Mouse (Mus musculus): ENCODE results near the gene Ccdc88a.
"Not testable (repeated sequence)": the region's sequence is repeated elsewhere in the genome, so short reads cannot be mapped to it uniquely, and the experiment has no call there.

The Ccdc88a gene

GRCm38 (mm10) chr11:29448741-29449140, 75.3 kb downstream of the Ccdc88a start:
- DNase-seq (ENCODE audit: low read depth, low spot score): no peak

- no peak for DNase-seq (ENCODE audit: low read depth, low spot score)
Measured at GRCm38 (mm10) chr11:29474676-29475075, 101.2 kb downstream of the Ccdc88a start.

- no peak for DNase-seq (ENCODE audit: low read depth, low spot score)
Measured at GRCm38 (mm10) chr11:29493135-29493534, 119.7 kb downstream of the Ccdc88a start.

- no peak for DNase-seq (ENCODE audit: low read depth, low spot score)
Measured at GRCm38 (mm10) chr11:29496962-29497361, 123.5 kb downstream of the Ccdc88a start.

- DNase-seq (ENCODE audit: low read depth, low spot score): no peak
Measured at GRCm38 (mm10) chr11:29503948-29504893, 130.8 kb downstream of the Ccdc88a start.

- DNase-seq (ENCODE audit: low read depth, low spot score): no peak
Measured at GRCm38 (mm10) chr11:29504899-29505625, 131.6 kb downstream of the Ccdc88a start.

GRCm38 (mm10) chr11:29509421-29509820, 136.0 kb downstream of the Ccdc88a start:
- no peak for DNase-seq (ENCODE audit: low read depth, low spot score)

GRCm38 (mm10) chr11:29512818-29513535, 139.5 kb downstream of the Ccdc88a start:
- no peak for DNase-seq (ENCODE audit: low read depth, low spot score)

- DNase-seq (ENCODE audit: low read depth, low spot score): no peak
Measured at GRCm38 (mm10) chr11:29514325-29514681, 140.8 kb downstream of the Ccdc88a start.

GRCm38 (mm10) chr11:29514682-29515412, 141.4 kb downstream of the Ccdc88a start, which contains the start of gene Prorsd1:
Prorsd1 (minus strand) TSS chr11:29515033.
- DNase-seq (ENCODE audit: low read depth, low spot score): peak; percentile 93

- DNase-seq (ENCODE audit: low read depth, low spot score): peak; percentile 67
Measured at GRCm38 (mm10) chr11:29525988-29526794, 152.7 kb downstream of the Ccdc88a start, which contains the start of gene Mtif2. Mtif2 (plus strand) TSS chr11:29526408.

- no peak for DNase-seq (ENCODE audit: low read depth, low spot score)
Measured at GRCm38 (mm10) chr11:29538201-29538600, 164.7 kb downstream of the Ccdc88a start.

GRCm38 (mm10) chr11:29544225-29544945, 170.9 kb downstream of the Ccdc88a start:
- DNase-seq (ENCODE audit: low read depth, low spot score): no peak

- not testable (repeated sequence) for DNase-seq (ENCODE audit: low read depth, low spot score)
Measured at GRCm38 (mm10) chr11:29545150-29545752, 171.8 kb downstream of the Ccdc88a start.

GRCm38 (mm10) chr11:29546297-29546696, 172.8 kb downstream of the Ccdc88a start:
- not testable (repeated sequence) for DNase-seq (ENCODE audit: low read depth, low spot score)

GRCm38 (mm10) chr11:29546762-29547161, 173.3 kb downstream of the Ccdc88a start:
- DNase-seq (ENCODE audit: low read depth, low spot score): no peak

GRCm38 (mm10) chr11:29547249-29547751, 173.8 kb downstream of the Ccdc88a start:
- DNase-seq (ENCODE audit: low read depth, low spot score): no peak

- peak; percentile 95 for DNase-seq (ENCODE audit: low read depth, low spot score)
Measured at GRCm38 (mm10) chr11:29547752-29548503, 174.5 kb downstream of the Ccdc88a start, which contains the start of the genes Clhc1 and Rps27a. Clhc1 (plus strand) TSS chr11:29547950. Rps27a (minus strand) TSS chr11:29548109.
